Mouse (Mus musculus) cerebellum, adult 11-12 months (tissue): ENCODE results near the gene Rasgrp3.

ENCODE experiments used
- DNase-seq: peaks from one replicate; pipeline ENCODE4 v3.0.0; 2022

Rasgrp3 gene

DNA sequence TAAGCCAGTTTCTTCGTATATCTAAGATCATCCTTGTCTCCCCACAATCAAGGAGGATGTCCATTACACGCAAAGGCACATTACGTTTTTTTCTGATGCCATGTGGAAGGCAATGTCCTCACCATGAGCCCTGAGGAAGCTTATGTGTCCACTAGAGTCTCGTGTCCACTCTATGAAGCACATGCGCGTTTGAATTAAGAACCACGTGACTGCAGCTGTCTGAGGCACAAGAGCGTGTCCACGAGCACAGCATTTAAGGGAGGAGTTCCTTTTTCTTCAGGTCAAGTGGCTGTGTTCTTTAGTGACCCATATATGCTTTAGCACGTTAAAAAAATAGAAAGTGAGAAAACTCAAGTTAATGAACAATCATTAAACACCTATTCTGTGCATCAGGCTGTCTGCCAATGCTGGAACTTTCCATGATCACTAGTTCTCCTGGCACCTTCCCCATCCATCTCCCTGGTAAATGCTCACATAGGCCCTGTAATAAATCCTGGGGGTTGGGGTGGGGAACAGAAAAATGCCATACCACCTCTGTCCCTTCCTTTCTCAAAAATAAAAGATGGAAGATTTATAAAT is 70.5 kb downstream of the Rasgrp3 start:
- no peak for DNase-seq

DNA sequence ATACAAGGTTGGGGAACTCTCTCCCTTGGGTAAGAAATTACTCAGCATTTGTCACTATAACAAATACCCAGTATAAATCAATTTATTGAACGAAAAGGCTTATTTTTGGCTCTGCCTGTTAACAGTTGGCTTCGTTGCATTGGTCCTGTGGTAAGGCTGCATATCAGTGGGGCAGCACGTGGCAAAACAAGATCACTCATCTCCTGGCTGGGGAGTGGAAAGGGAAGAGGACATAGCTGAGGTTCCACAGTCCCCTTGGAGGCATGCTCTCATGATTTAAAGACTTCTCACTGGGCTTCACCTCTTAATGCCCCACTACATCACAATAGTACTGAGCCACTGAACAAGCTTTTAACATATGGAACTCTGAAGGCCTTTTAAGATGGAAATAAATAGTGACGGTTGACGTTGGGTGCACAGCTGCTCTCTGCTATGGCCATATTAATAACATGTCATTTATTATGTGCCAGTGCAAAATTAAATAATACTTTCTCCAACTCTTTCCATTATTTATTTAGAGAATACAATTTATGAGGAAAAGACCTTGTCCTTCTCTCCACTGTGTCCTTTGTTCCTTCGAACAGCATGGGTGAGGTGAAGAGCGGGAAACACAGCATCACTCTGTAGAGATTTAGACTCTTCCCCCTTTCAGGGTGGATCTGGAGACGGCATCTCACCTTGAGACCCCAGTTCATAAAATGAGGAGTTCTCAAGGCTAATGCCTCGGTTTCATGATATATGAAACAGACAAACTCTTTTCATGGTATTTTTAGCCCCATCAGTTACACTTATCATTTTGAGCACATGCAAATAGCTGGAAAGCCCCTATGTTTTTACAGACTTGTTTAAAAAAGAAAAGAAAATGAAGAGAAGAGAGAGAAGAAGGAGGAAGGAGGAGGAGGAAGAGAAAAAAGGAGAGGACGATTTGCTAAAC is 71.3 kb downstream of the Rasgrp3 start:
- no peak for DNase-seq

- no peak for DNase-seq
These were observed 73.6 kb downstream of the Rasgrp3 start for GRCm38 (mm10) chr17:75509257-75509656.

- no peak for DNase-seq
These were observed 80.9 kb downstream of the Rasgrp3 start for GRCm38 (mm10) chr17:75516591-75516990.

DNA sequence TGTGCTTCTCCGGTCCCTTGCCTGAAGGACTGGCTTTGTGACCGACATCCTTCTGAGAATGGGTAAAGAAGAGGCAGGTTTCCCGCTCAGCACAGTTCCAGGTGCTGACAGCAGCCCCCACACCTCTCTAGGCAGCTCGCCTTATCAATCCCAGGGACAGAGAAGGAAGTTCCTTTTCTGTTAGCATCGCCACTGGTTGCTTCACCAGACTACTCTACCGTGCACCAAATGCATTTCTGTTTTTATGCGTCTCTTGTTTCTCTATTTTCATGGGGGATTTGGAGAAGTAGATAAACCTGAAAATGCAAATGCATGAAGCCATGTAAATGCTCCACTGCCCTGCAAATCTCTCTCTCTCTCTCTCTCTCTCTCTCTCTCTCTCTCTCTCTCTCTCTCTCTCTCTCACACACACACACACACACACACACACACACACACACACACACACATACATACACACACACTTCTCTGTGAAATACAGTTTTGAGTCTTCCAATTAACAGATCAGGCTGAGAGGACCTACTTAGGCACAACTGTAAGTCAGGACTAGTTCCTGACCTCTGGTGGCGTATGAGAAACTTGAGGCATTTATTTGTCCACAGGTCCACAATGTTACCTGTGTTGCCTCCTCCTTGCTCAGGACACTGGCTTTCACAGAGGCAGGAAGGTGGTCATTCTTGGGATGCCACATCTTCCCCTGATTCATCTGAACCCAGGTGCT is 82.6 kb downstream of the Rasgrp3 start:
- DNase-seq = no peak

DNA sequence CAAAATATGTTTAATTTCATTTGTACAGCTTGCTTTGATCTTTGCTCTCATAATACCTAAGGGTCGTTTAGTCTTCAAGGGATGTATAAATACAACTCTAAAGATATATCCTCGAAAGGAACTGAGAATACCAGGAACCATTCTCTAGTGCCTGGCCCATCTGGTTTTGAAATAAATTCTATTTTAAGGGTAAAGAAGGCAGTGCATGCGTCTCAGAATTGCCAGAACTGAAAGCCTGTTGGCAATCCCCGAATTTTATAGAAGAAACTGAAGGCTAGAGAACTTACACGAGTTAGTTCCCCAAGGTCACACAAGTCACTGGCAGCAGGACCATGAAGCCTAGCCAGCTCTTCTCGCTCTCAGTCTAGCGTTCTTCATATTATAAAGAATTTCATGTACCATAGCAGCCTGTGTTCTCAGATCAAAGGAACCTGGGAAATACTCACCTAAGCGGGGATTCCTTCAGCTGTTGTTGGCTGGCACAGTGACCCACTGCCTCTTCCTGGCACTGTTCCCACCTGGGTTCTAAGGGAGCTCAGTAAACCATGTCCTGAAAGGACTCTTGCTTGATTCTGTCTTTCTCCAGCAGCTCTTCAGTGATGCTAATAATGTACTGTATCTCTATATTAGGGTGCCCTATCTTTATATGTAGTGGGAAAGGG is 83.7 kb downstream of the Rasgrp3 start:
- no peak for DNase-seq

DNA sequence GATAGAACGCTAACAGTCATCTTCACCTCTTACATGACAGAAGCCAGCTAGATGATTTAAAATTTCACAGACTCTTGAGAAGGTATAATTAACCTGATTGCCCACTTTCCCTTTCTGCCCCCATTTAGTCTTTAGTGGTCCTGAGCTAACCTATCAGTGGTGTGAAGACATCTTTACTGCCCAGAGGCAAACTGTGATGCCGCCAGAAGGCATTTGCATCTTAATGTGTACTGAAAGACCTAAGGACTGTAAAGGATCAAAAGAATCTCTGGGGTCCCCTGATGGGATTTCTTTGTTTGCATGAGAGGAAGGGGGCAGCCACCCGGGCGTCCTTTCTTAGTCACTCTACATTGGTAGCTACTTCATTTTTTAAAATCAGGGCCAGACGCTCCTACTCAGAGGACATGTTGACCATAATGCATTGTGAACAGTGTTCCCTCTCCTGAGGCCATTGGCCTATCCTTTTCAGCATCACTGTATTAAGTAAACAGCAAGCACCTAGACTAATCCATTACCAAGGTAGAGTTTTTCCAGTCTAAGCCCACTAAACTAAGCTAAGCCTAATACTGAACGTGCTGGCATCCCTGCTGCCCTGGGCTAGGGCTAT is 85.6 kb downstream of the Rasgrp3 start:
- no peak for DNase-seq

DNA sequence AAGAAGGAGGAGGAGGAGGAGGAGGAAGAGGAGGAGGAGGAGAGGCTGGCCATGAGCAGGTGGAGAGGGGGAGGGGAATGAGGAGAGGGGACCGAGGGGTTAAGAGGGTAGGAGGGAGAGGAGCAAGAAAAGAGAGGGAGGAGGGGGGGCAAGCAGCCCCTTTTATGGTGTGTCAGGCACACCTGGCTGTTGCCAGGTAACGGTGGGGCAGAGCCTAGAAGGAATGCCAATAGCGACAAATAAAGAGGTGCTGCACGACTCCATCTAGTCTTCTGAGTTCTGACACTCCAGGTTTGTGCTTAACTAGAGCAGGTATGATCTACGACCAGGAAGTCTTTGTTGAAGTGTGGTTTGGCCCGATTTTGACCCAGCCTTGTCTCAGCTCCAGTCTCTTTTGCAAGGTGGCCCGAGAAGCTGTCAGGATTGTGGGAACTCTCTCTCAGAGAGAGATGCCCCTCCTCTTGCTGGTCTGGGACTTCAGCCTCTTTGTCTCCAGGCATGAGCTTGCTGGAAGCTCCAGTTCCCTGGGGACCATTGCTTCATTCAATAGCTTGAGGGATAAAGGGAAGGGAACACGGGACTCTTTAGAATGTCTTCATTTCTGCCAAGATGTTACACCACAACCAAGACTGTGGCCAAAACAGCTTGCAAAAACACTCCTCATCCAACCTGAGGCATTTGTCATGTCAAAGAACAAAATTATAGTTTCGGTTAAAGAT is 86.8 kb downstream of the Rasgrp3 start:
- no peak for DNase-seq

DNA sequence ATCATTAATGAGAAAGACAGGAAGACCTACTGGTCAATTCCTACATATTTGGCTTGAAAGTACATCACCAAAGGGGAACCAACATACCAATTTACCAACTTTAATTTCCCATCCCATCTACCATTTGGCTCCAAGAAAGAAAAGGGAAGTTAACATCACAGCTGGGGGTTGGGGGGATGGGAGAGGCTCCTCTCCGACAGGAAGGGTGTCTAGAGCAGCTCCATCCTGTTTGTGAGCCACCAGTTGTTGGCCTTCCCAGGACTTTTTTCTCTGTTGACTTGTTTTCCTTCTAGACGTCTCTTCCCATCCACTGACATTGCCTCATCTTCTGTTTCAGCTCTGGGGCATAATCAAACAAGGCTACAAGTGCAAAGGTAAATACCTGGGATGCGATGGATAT is 88.1 kb downstream of the Rasgrp3 start:
- no peak for DNase-seq

DNA sequence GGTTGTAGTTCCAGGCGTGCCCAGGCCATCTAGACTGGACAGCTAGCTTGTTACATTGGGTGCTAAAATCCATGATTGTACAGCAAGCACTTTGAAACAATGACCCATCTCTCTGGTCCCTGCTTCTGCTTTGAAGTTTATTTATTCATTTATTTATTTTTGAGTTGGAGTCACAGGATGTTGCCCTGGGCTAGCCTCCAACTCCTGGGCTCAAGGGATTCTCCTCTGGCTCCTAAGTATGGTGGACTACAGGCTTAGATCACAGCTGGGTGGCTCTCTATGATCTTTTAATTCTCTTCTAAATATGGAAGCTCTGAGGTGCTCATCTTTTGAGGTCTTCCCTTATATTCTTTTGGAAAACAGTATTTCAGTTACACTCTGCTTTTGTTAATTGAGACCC is 90.7 kb downstream of the Rasgrp3 start:
- no peak for DNase-seq

DNA sequence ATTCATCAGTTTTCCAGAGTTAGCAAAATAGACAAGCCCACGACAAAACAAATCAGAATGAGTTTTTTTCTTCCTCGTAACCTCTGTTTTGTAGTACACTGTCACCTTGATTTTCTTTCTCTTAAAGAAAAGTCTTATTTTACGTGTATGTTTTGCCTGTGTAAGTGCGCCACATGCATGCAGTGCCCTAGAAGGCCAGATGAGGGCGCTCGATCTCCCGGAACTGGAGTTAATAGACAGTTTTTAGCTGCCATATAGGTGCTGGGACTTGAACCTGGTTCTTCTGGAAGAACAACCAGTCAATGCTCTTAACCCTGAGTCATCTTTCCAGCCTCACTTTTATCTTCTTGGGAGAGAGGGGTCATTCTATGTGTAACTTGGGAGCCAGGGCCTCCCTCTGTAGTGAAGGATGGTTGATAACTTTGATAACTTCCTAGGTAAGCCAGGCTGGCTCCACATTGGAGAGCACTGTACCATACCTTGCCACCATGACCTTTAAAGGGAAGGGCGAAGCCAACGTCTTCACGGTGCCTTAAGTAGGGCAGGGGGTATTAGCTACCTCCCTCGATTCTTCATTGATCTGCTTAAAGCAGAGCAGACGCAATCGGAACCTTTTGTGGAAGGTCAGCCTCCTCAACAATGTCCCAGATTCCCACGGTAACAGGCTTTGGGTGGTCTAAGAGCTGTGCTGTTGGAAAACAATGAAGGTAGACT is 93.7 kb downstream of the Rasgrp3 start:
- DNase-seq = no peak

GRCm38 (mm10) chr17:75532469-75532986 is 96.8 kb downstream of the Rasgrp3 start:
- DNase-seq = no peak

DNA sequence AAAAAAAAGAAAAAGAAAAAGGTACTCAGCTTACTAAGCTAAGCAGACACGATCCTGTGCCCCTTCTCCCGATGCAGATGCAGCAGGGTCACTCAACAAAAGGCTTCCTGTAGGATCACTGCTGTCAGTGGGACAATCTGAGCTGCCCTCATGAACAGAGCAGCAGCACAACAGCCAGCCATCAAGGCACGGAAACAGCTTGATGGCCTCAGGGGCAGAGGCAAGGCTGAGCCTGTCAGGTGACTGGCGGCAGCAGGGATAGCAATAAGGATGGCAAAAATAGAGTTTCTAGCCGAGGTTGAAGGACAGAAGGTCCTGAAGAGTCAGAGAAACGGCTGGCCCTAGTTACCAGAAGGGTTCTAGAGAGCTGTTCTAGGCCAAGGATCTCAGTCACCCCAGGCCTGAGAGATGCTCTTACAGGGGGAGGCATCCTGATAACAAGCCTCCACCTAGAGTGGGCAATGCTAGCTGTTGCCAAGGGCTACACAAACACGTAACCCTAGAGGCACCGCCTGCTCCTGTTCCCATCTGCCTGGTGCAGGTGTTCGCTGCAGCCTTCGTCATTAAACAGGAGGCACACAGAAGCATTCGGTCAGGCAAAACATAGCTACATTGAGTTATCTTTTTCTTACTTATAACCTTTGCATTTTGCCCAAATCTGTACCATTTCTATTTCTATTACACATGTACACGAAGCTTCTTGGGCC is 98.8 kb downstream of the Rasgrp3 start:
- no peak for DNase-seq

DNA sequence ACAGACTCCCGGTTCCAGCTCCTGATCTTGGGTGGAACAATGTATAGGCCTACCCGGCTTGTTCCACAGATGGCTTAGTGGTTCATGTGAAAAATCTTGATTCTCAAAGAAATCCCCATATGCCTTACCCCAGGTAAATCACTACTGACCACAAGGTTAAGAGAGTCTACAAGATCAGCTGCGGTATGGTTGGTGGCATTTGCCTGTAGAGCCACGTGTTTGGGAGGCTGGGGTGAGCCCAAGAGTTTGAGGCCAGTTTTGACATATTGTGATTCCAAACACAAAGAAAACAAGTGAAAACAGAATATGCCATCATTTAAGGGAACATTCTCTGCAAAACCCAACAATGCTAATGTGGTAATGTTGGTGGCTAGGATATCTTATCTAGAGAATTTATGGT is 99.9 kb downstream of the Rasgrp3 start:
- DNase-seq = no peak

GRCm38 (mm10) chr17:75536396-75537049 is 100.8 kb downstream of the Rasgrp3 start:
- DNase-seq = no peak

DNA sequence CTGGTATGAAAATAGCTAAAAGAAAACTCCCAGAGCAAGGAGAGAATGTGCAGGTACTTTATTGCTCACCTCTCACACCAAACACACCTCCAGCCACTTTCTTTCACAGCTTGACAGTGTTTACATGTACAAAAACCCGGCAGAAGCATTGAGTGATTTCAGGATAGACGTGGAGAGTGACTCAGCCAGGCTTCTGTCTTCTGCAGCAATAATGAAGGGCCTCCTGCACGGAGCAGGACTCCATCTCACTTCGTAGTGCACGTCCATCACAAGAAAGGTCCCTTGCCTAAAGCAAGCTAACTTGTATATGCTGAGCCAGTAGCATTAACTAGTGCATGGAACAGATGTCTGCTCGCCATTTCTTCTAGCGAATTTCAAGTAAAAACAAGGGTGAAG is 101.4 kb downstream of the Rasgrp3 start:
- DNase-seq = no peak

GRCm38 (mm10) chr17:75538431-75538830 is 102.7 kb downstream of the Rasgrp3 start:
- DNase-seq = no peak

- no peak for DNase-seq
These were observed 103.4 kb downstream of the Rasgrp3 start for GRCm38 (mm10) chr17:75539130-75539529.

- no peak for DNase-seq
These were observed 104.1 kb downstream of the Rasgrp3 start for GRCm38 (mm10) chr17:75539841-75540240.

GRCm38 (mm10) chr17:75543434-75543833 is 107.7 kb downstream of the Rasgrp3 start:
- DNase-seq = no peak
